Mouse (Mus musculus): ENCODE results near the gene Gm20661.

DNA sequence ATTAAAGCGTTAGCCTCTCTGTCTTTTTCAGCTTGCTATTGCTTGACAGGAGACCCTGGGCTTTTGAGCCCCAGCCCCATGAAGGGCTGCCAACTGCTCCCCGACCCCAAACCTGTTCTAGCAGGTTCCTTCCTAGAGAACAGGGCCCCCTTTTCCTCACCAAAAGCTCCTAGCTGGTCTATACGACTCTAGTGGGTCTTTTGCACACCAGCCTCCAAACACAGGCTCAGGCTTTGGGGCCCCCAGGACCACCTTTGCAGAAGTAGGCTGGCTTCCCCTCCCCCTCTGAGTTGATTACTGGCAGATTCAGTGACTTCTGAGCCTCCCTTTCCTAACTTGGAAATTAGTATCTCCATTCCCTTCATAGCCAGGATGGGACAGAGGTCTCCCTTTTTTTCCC lies 46.0 kb upstream of the Gm20661 start:
- TF ChIP-seq CTCF (conservative IDR thresholded peaks at IDR 0.05; ENCODE audit: low read length) = no peak
- no peak for TF ChIP-seq NANOG (IDR thresholded peaks at IDR 0.05; ENCODE audit: borderline replicate concordance, low read length)
- no peak for TF ChIP-seq POU5F1 (IDR thresholded peaks at IDR 0.05; ENCODE audit: borderline replicate concordance, low read length)

Measured in E14TG2a.4 (cell line).